Mouse (Mus musculus) thymus, adult 2 months (tissue): Measurements from ENCODE around the gene Smco3. TPM values are rescaled to one million over a fixed set of nuclear protein-coding genes. Genes with fewer than 3 reads are reported as not detected.

Experiments used
- DNase-seq: peaks from one replicate; pipeline ENCODE4 v3.0.0; 2021
- H3K27ac ChIP-seq: fragments of 200-500 bp; 2 replicates; pipeline ENCODE4 v1.5.1; 2012; ENCODE audit warnings: low read length, control low read depth; ENCODE audit not compliant: control insufficient read depth, insufficient read depth
- H3K27me3 ChIP-seq: fragments of 200-500 bp; 2 replicates; pipeline ENCODE4 v1.6.1; 2012; ENCODE audit warnings: mild to moderate bottlenecking, low read length, moderate library complexity, mixed read lengths; ENCODE audit not compliant: control insufficient read depth, insufficient read depth
- H3K36me3 ChIP-seq: fragments of 200-500 bp; 2 replicates; pipeline ENCODE4 v1.6.1; 2012; ENCODE audit warnings: mild to moderate bottlenecking, low read length, moderate library complexity; ENCODE audit not compliant: control insufficient read depth, insufficient read depth
- H3K4me1 ChIP-seq: fragments of 200-500 bp; replicated peaks from 2 replicates; pipeline ENCODE4 v1.6.1; 2012; ENCODE audit warnings: low read length; ENCODE audit not compliant: control insufficient read depth, insufficient read depth
- H3K4me3 ChIP-seq: fragments of 200-500 bp; 2 replicates; pipeline ENCODE4 v1.5.1; 2012; ENCODE audit warnings: mild to moderate bottlenecking, low read length, control low read depth, moderate library complexity; ENCODE audit not compliant: control insufficient read depth, insufficient read depth
- CTCF ChIP-seq: fragments of 200-500 bp; IDR thresholded peaks from 2 replicates; pipeline ENCODE4 v1.5.1; 2012; ENCODE audit warnings: mild to moderate bottlenecking, control low read depth, low read length, moderate library complexity, borderline replicate concordance; ENCODE audit not compliant: control insufficient read depth, poor library complexity, insufficient read depth; ENCODE audit errors: extremely low read depth
- POLR2A ChIP-seq: fragments of 200-500 bp; IDR thresholded peaks from 2 replicates; pipeline ENCODE4 v1.6.1; 2012; ENCODE audit warnings: mild to moderate bottlenecking, low read length, control low read depth, moderate library complexity; ENCODE audit not compliant: control insufficient read depth, poor library complexity, insufficient read depth; ENCODE audit errors: extremely low read depth
- WGBS: fragments of 180-500 bp; shearing (Covaris S2); methylation state at CpG from one replicate; pipeline ENCODE4 v1.1.7; 2018; 5-methylcytosine and 5-hydroxymethylcytosine counted together
- polyA plus RNA-seq: library from polyadenylated mRNA; depleted of rRNA; stranded (reverse); fragments of >200 nt; gene quantifications from 2 replicates; pipeline ENCODE4 v1.2.3, GENCODE M21; 2012

Gene Smco3
- polyA plus RNA-seq, 1 experiment: 0.24 TPM

GRCm38 (mm10) chr6:136844903-136845302, 9.7 kb upstream of the Smco3 start:
- no peak for DNase-seq
- 96% methylated on average over 2 of the region's 2 CpGs for WGBS

GRCm38 (mm10) chr6:136837323-136837722, 2.1 kb upstream of the Smco3 start:
- H3K27me3 ChIP-seq: no peaks in the 10 kb centered on the region
- 0 out of 2 replicates have a peak, but pooled peaks cover 2% of the 10 kb centered on the region for H3K4me1 ChIP-seq
- 93% methylated on average over 3 of the region's 3 CpGs for WGBS
- no peak for DNase-seq
- H3K27ac ChIP-seq: no peak overlapping the region
- TF ChIP-seq CTCF (no peak), POLR2A (no peak)
- H3K4me3 ChIP-seq: no peak overlapping the region
- H3K36me3 ChIP-seq: no peaks in the 10 kb centered on the region

More at GRCm38 (mm10) chr6:136844903-136845302, 9.7 kb upstream of the Smco3 start:
- Histone ChIP-seq H3K36me3 (no peaks in the 10 kb centered on the region), H3K4me3 (no peak overlapping the region), H3K4me1 (peaks cover 5% of the 10 kb centered on the region), H3K27me3 (no peaks in the 10 kb centered on the region), H3K27ac (no peak overlapping the region)
- no peak for TF ChIP-seq POLR2A
- no peak for TF ChIP-seq CTCF

GRCm38 (mm10) chr6:136831712-136832111, 3.5 kb downstream of the Smco3 start:
- H3K4me3 ChIP-seq: no peak overlapping the region
- H3K4me1 ChIP-seq: peaks cover 15% of the 10 kb centered on the region
- peak; percentile 43 for DNase-seq
- no peaks in the 10 kb centered on the region for H3K27me3 ChIP-seq
- WGBS: 8% methylated on average over 5 of the region's 5 CpGs
- peak overlapping the region; percentile 60 for H3K27ac ChIP-seq
- TF ChIP-seq POLR2A: no peak
- no peak for TF ChIP-seq CTCF
- no peaks in the 10 kb centered on the region for H3K36me3 ChIP-seq

GRCm38 (mm10) chr6:136828681-136829080, 6.6 kb downstream of the Smco3 start:
- DNase-seq: no peak
- H3K27ac ChIP-seq: no peak overlapping the region
- TF ChIP-seq CTCF (no peak), POLR2A (no peak)
- WGBS: 39% methylated on average over 4 of the region's 4 CpGs
- peaks cover 16% of the 10 kb centered on the region for H3K36me3 ChIP-seq
- no peaks in the 10 kb centered on the region for H3K27me3 ChIP-seq
- no peak overlapping the region for H3K4me3 ChIP-seq
- peaks cover 15% of the 10 kb centered on the region for H3K4me1 ChIP-seq

- TF ChIP-seq CTCF (no peak), POLR2A (peak; percentile 66; the same call in 1 of the 2 replicates)
- under 1% methylated on average over 45 of the region's 45 CpGs for WGBS
- no peak within 1 kb of the TSS for H3K27ac ChIP-seq
- peak within 1 kb of the TSS; percentile 80 for H3K4me3 ChIP-seq
- H3K36me3 ChIP-seq: peaks cover 17% of the 10 kb centered on the region
- peak; percentile 92 for DNase-seq
- H3K4me1 ChIP-seq: peaks cover 15% of the 10 kb centered on the region
- no peaks in the 10 kb centered on the region for H3K27me3 ChIP-seq
Measured at GRCm38 (mm10) chr6:136827881-136828561, 7.2 kb downstream of the Smco3 start, which contains the start of gene Wbp11. Wbp11 (minus strand) TSS chr6:136828233.

- Histone ChIP-seq H3K4me3 (peak within 1 kb of the TSS; percentile 80), H3K36me3 (peaks cover 22% of the 10 kb centered on the region), H3K4me1 (peaks cover 14% of the 10 kb centered on the region), H3K27me3 (no peaks in the 10 kb centered on the region), H3K27ac (no peak within 1 kb of the TSS)
- TF ChIP-seq POLR2A (no peak), CTCF (no peak)
- WGBS: under 1% methylated on average over 34 of the region's 34 CpGs
- DNase-seq: no peak
Measured at GRCm38 (mm10) chr6:136827516-136827880, 7.8 kb downstream of the Smco3 start, which contains the start of gene BC049715. BC049715 (plus strand) TSS chr6:136827626.
